Mouse (Mus musculus): Measurements from ENCODE around the gene Mvk. TPM values are rescaled to one million over a fixed set of nuclear protein-coding genes. Genes with fewer than 3 reads are reported as not detected.

Mvk gene
- 58.6 and 65.9 TPM in 2 replicates for polyA plus RNA-seq (2015; fragmentation: Nextera tagmentation; extraction: Ambion mirVana)

DNA sequence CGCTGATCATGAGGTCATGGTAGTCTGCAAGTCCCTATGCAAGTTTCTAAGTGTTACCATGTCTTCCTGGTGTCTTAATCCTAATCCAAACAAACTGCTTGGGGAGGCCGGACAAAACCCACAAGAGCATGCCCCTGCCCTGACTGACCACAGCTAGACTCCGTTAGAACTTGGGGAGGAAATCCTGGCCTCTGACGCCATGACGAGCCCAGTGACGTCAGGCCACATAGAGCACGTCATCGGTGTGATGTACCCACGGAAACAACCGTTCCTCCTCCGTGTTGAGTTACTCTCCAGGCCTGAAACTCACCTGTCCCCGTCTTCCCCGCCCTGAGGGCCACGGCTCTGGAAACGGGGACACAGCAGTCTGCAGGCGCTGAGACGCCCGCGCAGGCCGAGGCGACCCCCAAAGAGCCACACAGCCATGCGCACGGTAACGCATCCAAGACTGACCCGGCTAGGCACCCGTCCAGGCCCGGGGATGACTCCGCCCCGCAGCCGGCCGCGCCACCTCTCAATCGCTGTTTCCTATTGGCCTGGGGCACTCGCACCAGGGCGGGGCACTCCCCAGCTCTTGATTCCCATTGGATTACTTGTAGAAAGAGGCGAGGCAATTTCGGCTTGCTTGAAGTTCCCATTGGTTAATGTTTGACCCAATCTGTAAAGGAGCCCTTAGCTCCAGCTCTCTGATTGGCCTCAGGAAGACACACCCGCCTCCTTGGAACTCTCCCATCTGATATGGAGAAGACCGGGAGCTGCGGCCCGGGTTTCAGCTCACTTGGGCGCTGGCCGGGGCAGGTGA lies at the start of gene Mvk, which contains the start of gene Mmab:
Mvk (plus strand) TSS at position 704 of the 802 bp plus-strand sequence.
Mmab (minus strand) TSS at position 495 of the 802 bp plus-strand sequence.
- no peaks in the 10 kb centered on the region for H3K9me3 ChIP-seq
- peak within 1 kb of the TSS; percentile 77 for H3K27ac ChIP-seq
- peaks cover 22% of the 10 kb centered on the region for H3K4me1 ChIP-seq
- 2% methylated on average over 43 of the region's 43 CpGs for WGBS
- H3K9ac ChIP-seq = peak within 1 kb of the TSS; percentile 85
- peak within 1 kb of the TSS; percentile 83 for H3K4me3 ChIP-seq
- no peaks in the 10 kb centered on the region for H3K27me3 ChIP-seq
- peak within 1 kb of the TSS; percentile 77 for H3K4me2 ChIP-seq
- peak; percentile 99 for ATAC-seq (ENCODE audit: insufficient number of reproducible peaks, low FRiP score, low TSS enrichment, low read depth)
- H3K36me3 ChIP-seq = peaks cover 28% of the 10 kb centered on the region

DNA sequence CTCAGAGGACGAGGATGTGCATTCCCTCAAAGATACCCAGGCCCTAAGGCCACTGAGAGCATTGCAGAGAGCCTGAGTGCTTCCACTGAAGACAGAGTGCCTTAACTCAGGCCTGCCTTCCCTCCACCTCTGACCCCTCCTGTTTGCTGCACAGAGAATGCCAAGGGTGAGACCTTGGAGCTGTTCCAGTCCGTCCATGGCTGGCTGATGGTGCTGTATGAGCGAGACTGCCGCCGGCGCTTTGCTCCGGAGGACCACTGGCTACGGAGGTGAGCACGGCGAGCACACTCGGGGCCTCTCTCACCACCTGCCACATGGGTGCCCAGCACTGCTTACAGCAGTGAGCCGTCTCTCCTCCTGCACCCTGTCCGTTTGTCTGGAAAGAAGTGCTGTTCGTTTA lies 37.5 kb upstream of the Mvk start:
- no peak overlapping the region for H3K4me2 ChIP-seq
- H3K4me1 ChIP-seq = 0 out of 2 replicates have a peak, but pooled peaks cover 3% of the 10 kb centered on the region
- no peak overlapping the region for H3K9ac ChIP-seq
- peaks cover 100% of the 10 kb centered on the region for H3K36me3 ChIP-seq
- no peak overlapping the region for H3K4me3 ChIP-seq
- ATAC-seq (ENCODE audit: insufficient number of reproducible peaks, low FRiP score, low TSS enrichment, low read depth) = no peak
- H3K27me3 ChIP-seq = no peaks in the 10 kb centered on the region
- H3K27ac ChIP-seq = no peak overlapping the region
- no peaks in the 10 kb centered on the region for H3K9me3 ChIP-seq
- 79% methylated on average over 14 of the region's 14 CpGs for WGBS

DNA sequence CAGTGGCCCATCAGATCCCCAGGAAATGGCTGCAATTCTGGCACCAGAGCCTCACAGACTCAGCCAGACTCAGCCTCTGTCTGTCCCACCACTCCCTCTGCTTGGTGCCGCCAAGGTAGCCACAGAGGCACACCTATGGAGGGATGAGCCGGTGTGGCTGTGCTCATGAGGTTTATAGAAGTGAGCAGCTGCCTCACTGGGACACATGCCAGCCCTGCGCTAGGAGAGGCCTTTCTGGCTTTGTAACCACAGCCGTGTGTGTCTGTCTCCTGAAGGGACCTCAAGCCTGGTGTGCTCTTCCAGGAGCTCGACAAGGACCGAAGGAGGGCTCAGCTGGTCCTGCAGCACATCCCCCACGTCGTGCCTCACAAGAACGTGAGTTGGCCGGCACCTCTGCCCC lies 36.8 kb upstream of the Mvk start:
- H3K9ac ChIP-seq = no peak overlapping the region
- H3K4me3 ChIP-seq = no peak overlapping the region
- H3K27ac ChIP-seq = no peak overlapping the region
- H3K36me3 ChIP-seq = peaks cover 100% of the 10 kb centered on the region
- no peak for ATAC-seq (ENCODE audit: insufficient number of reproducible peaks, low FRiP score, low TSS enrichment, low read depth)
- H3K9me3 ChIP-seq = no peaks in the 10 kb centered on the region
- no peak overlapping the region for H3K4me2 ChIP-seq
- whole genome bisulfite sequencing = 77% methylated on average over 10 of the region's 10 CpGs
- no peaks in the 10 kb centered on the region for H3K27me3 ChIP-seq
- H3K4me1 ChIP-seq = 0 out of 2 replicates have a peak, but pooled peaks cover 3% of the 10 kb centered on the region

DNA sequence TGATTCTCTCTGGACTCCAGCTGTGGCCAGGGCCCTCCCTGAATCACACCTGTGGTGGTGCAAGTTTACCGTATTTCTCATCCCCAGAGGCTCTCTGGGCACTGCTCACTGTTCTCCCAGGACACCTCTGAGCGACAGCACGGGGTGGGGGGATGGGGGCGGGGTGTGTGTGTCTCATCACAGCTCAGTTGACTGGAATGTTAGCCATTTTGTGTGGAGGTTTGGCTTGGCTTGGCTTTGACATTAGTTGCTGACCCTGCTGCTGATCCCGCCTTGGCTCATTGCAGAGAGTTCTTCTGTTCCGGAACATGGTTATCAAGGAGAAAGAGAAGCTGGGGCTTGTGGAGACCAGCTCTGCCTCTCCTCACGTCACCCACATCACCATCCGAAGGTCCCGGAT lies 36.3 kb upstream of the Mvk start:
- H3K4me2 ChIP-seq = no peak overlapping the region
- H3K36me3 ChIP-seq = peaks cover 100% of the 10 kb centered on the region
- 83% methylated on average over 9 of the region's 9 CpGs for WGBS
- ATAC-seq (ENCODE audit: insufficient number of reproducible peaks, low FRiP score, low TSS enrichment, low read depth) = no peak
- H3K4me1 ChIP-seq = 0 out of 2 replicates have a peak, but pooled peaks cover 3% of the 10 kb centered on the region
- no peaks in the 10 kb centered on the region for H3K27me3 ChIP-seq
- H3K9ac ChIP-seq = no peak overlapping the region
- H3K27ac ChIP-seq = no peak overlapping the region
- no peak overlapping the region for H3K4me3 ChIP-seq
- H3K9me3 ChIP-seq = no peaks in the 10 kb centered on the region

DNA sequence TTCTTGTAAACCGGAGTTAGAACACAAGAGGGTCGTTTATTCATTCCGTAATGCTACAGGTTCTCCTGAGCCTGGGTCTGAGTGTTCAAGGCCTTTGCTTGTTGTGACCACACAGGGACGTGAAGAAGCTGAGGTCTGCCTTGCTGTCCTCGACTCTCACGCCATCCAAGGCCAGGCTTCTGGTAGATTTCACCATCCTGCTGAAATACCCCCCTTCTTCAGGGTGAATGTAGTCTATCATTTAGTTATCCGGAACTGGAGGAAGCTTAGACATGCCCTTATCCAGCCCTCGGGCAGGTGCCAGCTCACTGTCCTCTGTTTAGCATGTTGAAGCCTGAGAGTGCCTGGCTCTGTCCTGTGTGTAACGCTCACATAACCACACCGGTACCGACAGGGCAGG lies 35.2 kb upstream of the Mvk start:
- no peaks in the 10 kb centered on the region for H3K27me3 ChIP-seq
- no peaks in the 10 kb centered on the region for H3K9me3 ChIP-seq
- 0 out of 2 replicates have a peak, but pooled peaks cover 3% of the 10 kb centered on the region for H3K4me1 ChIP-seq
- H3K4me2 ChIP-seq = no peak overlapping the region
- ATAC-seq (ENCODE audit: insufficient number of reproducible peaks, low FRiP score, low TSS enrichment, low read depth) = no peak
- no peak overlapping the region for H3K27ac ChIP-seq
- H3K4me3 ChIP-seq = no peak overlapping the region
- H3K36me3 ChIP-seq = peaks cover 100% of the 10 kb centered on the region
- 85% methylated on average over 11 of the region's 11 CpGs for WGBS
- no peak overlapping the region for H3K9ac ChIP-seq

DNA sequence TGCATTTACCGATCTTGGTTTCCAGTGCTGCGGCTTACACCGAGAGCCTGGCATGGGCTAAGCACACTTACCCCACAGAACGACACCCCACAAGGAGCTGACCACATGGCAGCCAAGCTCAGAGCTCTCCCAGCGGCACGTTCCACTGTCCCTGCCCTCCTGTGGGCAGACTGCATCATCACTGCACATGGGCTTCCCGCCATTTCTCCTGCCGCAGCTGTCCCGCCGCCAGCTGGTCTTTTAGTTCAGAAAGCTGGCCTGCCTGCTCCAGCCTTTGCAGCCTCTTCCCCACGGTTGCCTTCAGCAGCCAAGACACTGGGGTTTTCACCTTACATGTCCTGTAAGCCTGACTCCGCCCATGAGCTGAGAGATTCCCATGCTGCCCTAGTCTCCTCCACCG lies 33.6 kb upstream of the Mvk start:
- WGBS = 87% methylated on average over 13 of the region's 13 CpGs
- H3K36me3 ChIP-seq = peaks cover 100% of the 10 kb centered on the region
- no peak for ATAC-seq (ENCODE audit: insufficient number of reproducible peaks, low FRiP score, low TSS enrichment, low read depth)
- no peak overlapping the region for H3K9ac ChIP-seq
- no peak overlapping the region for H3K4me2 ChIP-seq
- H3K27me3 ChIP-seq = no peaks in the 10 kb centered on the region
- no peaks in the 10 kb centered on the region for H3K9me3 ChIP-seq
- H3K27ac ChIP-seq = no peak overlapping the region
- 0 out of 2 replicates have a peak, but pooled peaks cover 3% of the 10 kb centered on the region for H3K4me1 ChIP-seq
- no peak overlapping the region for H3K4me3 ChIP-seq

DNA sequence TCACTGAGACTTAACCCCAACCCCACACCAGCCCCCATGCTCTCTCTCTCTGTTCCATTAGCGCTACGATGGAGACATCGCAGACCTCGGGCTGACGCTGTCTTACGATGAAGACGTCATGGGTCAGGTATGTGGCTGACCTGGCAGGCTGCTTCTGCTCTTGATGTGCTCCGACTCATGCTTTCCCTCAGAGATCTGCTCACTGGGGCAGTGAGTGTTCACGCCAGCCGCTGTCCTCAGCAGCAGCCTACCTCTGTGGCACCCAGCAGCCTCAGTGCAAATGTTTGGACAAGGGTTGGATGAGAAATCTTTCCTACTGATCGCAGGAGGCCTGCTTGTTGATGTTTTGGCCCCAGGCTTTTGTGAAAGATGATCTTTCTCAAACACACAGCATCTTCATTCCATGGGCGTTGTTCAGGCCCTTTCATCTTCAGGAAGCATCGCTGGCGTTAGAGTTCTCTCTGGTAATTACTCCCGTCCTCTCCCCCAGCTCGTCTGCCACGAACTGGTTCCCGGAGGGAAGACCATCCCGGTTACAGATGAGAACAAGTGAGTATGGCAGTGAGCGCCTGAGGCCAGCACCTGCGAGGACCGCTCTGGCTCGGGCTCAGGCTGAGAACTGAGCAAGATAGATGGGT lies 31.6 kb upstream of the Mvk start:
- H3K27ac ChIP-seq = no peak overlapping the region
- no peaks in the 10 kb centered on the region for H3K9me3 ChIP-seq
- no peak for ATAC-seq (ENCODE audit: insufficient number of reproducible peaks, low FRiP score, low TSS enrichment, low read depth)
- H3K36me3 ChIP-seq = peaks cover 100% of the 10 kb centered on the region
- H3K4me1 ChIP-seq = no peaks in the 10 kb centered on the region
- H3K9ac ChIP-seq = no peak overlapping the region
- no peak overlapping the region for H3K4me2 ChIP-seq
- H3K27me3 ChIP-seq = no peaks in the 10 kb centered on the region
- H3K4me3 ChIP-seq = no peak overlapping the region
- WGBS = 64% methylated on average over 23 of the region's 23 CpGs

DNA sequence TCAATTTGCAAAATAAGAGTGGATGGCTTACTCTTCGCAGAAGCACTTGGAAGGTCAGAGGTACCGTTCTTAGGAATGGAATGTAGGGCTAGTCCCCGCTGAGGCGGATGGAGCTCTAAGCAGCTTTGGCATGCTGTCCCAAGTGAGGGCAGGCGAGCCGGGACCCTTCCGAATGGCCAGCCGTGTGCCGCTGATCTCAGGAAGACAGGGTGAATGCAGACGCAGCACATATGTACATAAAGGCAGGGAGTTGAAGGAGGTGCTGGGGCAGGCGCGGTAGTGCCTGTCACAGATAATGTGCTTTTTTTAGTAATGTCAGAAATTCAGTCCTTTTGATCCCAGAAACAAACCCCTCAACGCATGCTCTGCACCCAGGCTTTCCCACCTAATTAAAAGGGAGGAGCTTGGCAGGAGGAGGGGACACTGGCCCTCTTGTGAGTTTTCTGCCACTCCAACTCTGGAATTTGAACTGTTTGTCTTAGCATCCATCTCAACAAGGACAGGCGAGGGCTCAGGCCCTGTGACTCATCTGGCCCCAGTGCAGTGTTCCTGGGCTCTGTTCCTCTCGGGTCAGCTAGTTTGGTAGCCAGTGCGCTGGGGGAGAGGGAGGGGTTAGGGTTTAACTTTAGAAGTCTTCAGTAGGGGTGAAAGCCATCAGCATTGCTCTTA lies 30.9 kb upstream of the Mvk start:
- no peak for ATAC-seq (ENCODE audit: insufficient number of reproducible peaks, low FRiP score, low TSS enrichment, low read depth)
- WGBS = 73% methylated on average over 16 of the region's 16 CpGs
- no peak overlapping the region for H3K4me2 ChIP-seq
- no peak overlapping the region for H3K27ac ChIP-seq
- H3K36me3 ChIP-seq = peaks cover 100% of the 10 kb centered on the region
- H3K9ac ChIP-seq = no peak overlapping the region
- no peaks in the 10 kb centered on the region for H3K9me3 ChIP-seq
- H3K4me3 ChIP-seq = no peak overlapping the region
- H3K27me3 ChIP-seq = no peaks in the 10 kb centered on the region
- H3K4me1 ChIP-seq = no peaks in the 10 kb centered on the region

DNA sequence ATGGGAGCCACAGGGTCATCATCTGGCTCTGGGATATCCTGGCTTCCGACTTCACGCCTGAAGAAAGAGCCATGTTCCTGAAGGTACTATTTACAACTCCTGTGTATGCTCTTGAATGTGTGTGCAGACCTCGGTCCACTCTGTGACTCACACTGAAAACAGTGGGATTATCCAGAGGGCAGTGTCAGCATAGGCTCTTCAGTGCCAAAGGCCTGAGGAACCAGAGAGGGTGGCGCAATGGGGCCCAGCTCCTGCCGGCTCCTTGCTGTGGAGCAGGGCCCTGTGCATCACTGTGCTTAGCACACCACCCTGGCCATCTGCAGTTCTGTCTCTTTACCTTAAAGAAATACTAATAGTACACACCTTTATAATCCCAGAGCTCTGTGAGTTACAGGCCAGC lies 28.5 kb upstream of the Mvk start:
- no peaks in the 10 kb centered on the region for H3K27me3 ChIP-seq
- no peak overlapping the region for H3K9ac ChIP-seq
- no peaks in the 10 kb centered on the region for H3K9me3 ChIP-seq
- H3K36me3 ChIP-seq = peaks cover 100% of the 10 kb centered on the region
- WGBS = 94% methylated on average over 5 of the region's 5 CpGs
- H3K4me1 ChIP-seq = no peaks in the 10 kb centered on the region
- H3K4me3 ChIP-seq = no peak overlapping the region
- no peak overlapping the region for H3K4me2 ChIP-seq
- no peak for ATAC-seq (ENCODE audit: insufficient number of reproducible peaks, low FRiP score, low TSS enrichment, low read depth)
- no peak overlapping the region for H3K27ac ChIP-seq

DNA sequence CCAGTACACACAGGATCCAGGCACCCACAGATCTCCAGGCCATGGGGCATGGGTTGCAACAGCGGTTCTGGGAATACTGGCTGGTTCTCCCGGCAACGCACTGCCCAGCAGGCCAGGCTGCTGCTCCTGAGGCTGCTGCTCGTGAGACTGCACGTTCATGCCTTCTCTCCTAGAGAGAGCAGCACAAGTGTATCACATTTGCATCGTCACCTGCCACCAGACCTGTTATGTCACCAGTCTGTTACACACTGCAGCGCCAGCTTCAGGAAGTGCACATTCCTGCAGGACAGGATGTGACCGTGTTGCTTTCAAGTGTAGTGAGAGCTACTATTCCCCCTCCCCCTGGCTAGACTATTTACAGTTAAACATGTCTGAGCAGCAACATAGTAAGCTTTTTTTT lies 27.2 kb upstream of the Mvk start:
- no peak overlapping the region for H3K4me2 ChIP-seq
- 78% methylated on average over 8 of the region's 8 CpGs for WGBS
- no peaks in the 10 kb centered on the region for H3K4me1 ChIP-seq
- H3K9me3 ChIP-seq = no peaks in the 10 kb centered on the region
- H3K27ac ChIP-seq = no peak overlapping the region
- peaks cover 100% of the 10 kb centered on the region for H3K36me3 ChIP-seq
- H3K4me3 ChIP-seq = no peak overlapping the region
- H3K27me3 ChIP-seq = no peaks in the 10 kb centered on the region
- H3K9ac ChIP-seq = no peak overlapping the region
- ATAC-seq (ENCODE audit: insufficient number of reproducible peaks, low FRiP score, low TSS enrichment, low read depth) = no peak

DNA sequence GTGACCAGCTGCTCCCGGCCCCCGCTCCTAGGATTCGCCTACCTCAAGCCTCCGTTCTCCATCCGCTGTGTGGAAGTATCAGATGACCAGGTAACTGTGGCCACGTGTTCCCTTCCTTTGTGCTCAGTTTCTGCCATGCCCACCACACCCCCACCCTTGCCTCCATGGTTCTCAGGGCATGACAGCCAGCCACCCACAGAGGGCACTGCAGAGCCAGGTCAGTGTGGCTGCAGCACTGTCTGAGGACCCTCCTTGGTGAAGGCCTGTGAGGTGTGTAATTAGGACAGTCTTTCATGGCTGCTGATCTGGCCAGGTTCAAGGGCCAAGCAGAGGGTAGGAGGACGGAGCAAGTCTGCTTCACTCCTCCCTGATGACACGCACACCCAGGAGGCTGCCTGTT lies 25.5 kb upstream of the Mvk start:
- no peak for ATAC-seq (ENCODE audit: insufficient number of reproducible peaks, low FRiP score, low TSS enrichment, low read depth)
- WGBS = 84% methylated on average over 8 of the region's 8 CpGs

More for the DNA sequence above, 25.5 kb upstream of the Mvk start:
- H3K9ac ChIP-seq = no peak overlapping the region
- H3K27ac ChIP-seq = no peak overlapping the region
- no peaks in the 10 kb centered on the region for H3K4me1 ChIP-seq
- H3K36me3 ChIP-seq = peaks cover 86% of the 10 kb centered on the region
- no peak overlapping the region for H3K4me3 ChIP-seq
- no peaks in the 10 kb centered on the region for H3K9me3 ChIP-seq
- H3K4me2 ChIP-seq = no peak overlapping the region
- no peaks in the 10 kb centered on the region for H3K27me3 ChIP-seq
